Mouse (Mus musculus) liver, adult 2 months (tissue): ENCODE measurements around the gene St3gal5.

Experiments used
- CTCF ChIP-seq: fragments of 200-500 bp; IDR thresholded peaks from 2 replicates; pipeline ENCODE4 v1.5.1; 2011; ENCODE audit warnings: low read depth, low read length, control low read depth
- POLR2A ChIP-seq: fragments of 200-500 bp; IDR thresholded peaks from 2 replicates; pipeline ENCODE4 v1.6.1; 2011; ENCODE audit warnings: low read length, control low read depth; ENCODE audit not compliant: insufficient read depth; ENCODE audit errors: extremely low read depth

GRCm38 (mm10) chr6:72141191-72141590 is 43.8 kb downstream of the St3gal5 start:
- TF ChIP-seq CTCF (no peak), POLR2A (no peak)
